Comparison of ENCODE assay signal across 12 mouse cellular contexts in genomic region chr11:111893861-111894260, GRCm38 (mm10).
DNase-seq lines count a peak whose midpoint lies in the region; ATAC-seq lines count a peak whose summit lies in the region.
"Had no signal": no experiment of that assay in that cellular context is flagged by ENCODE, and none has a peak within 500 bp of the region (broad histone marks: within the 10 kb centered on the region; RNA-seq: fewer than 3 reads in every experiment).

No protein-coding gene starts in this region.

- 7% methylated on average over 8 of the region's 8 CpGs for WGBS in forebrain, embryonic 13.5 days
- WGBS in midbrain, embryonic 15.5 days, result 5% methylated on average over 8 of the region's 8 CpGs

- DNase-seq in embryo, embryonic 10.5 days (ENCODE audit: low spot score), result peak; percentile 78
- peak; percentile 3 to 19 for DNase-seq in layer of hippocampus, adult 8-10 months (ENCODE audit: low spot score in 2 of 2)
- no peak for DNase-seq in liver
- DNase-seq in cerebellum, adult 9-10 months, result no peak
- DNase-seq in kidney, adult 8-10 months, result no peak
- DNase-seq: adrenal gland, postnatal 14 days; lung, postnatal 36 days had no signal

- H3K36me3 ChIP-seq in forebrain, embryonic 13.5 days (ENCODE audit: poor library complexity, severe bottlenecking), result no peaks in the 10 kb centered on the region
- no peaks in the 10 kb centered on the region for H3K36me3 ChIP-seq in midbrain, embryonic 15.5 days (replicated peaks)
- H3K36me3 ChIP-seq: embryonic facial prominence, embryonic 15.5 days; heart, embryonic 12.5 days had no signal

- no peak overlapping the region for H3K4me3 ChIP-seq in forebrain, embryonic 13.5 days
- H3K4me3 ChIP-seq in midbrain, embryonic 15.5 days, result no peak overlapping the region
- H3K4me3 ChIP-seq: embryonic facial prominence, embryonic 15.5 days; heart, embryonic 12.5 days had no signal

- peaks cover 25% of the 10 kb centered on the region for H3K4me1 ChIP-seq in forebrain, embryonic 13.5 days
- H3K4me1 ChIP-seq in midbrain, embryonic 15.5 days, result peaks cover 13% of the 10 kb centered on the region

- no peaks in the 10 kb centered on the region for H3K9me3 ChIP-seq in forebrain, embryonic 13.5 days (replicated peaks)
- no peaks in the 10 kb centered on the region for H3K9me3 ChIP-seq in midbrain, embryonic 15.5 days
- H3K9me3 ChIP-seq: embryonic facial prominence, embryonic 15.5 days; heart, embryonic 12.5 days had no signal

- H3K4me2 ChIP-seq in forebrain, embryonic 13.5 days, result peak overlapping the region; percentile 41
- H3K4me2 ChIP-seq in midbrain, embryonic 15.5 days, result peak overlapping the region; percentile 24; the same call in 1 of the 2 replicates
- H3K4me2 ChIP-seq: embryonic facial prominence, embryonic 15.5 days; heart, embryonic 12.5 days had no signal

- peak; percentile 70 for ATAC-seq in forebrain, embryonic 13.5 days
- 0 out of 2 replicates have a peak, but pooled peaks have one; percentile 42 for ATAC-seq in midbrain, embryonic 15.5 days (replicated peaks)
- ATAC-seq in erythroid progenitor cell, adult 5-6 weeks (replicated peaks; ENCODE audit: low FRiP score, poor library complexity, severe bottlenecking), result no peak

- H3K27me3 ChIP-seq in forebrain, embryonic 13.5 days, result no peaks in the 10 kb centered on the region
- peaks cover 17% of the 10 kb centered on the region; the same call in 1 of the 2 replicates for H3K27me3 ChIP-seq in midbrain, embryonic 15.5 days (replicated peaks)
- H3K27me3 ChIP-seq: embryonic facial prominence, embryonic 15.5 days; heart, embryonic 12.5 days had no signal

- H3K27ac ChIP-seq in forebrain, embryonic 13.5 days, result 0 out of 2 replicates have a peak overlapping the region, but pooled peaks have one; percentile 26
- H3K27ac ChIP-seq in midbrain, embryonic 15.5 days, result no peak overlapping the region
- H3K27ac ChIP-seq: embryonic facial prominence, embryonic 15.5 days had no signal

- no peak overlapping the region for H3K9ac ChIP-seq in forebrain, embryonic 13.5 days
- H3K9ac ChIP-seq in midbrain, embryonic 15.5 days, result no peak overlapping the region
- H3K9ac ChIP-seq: embryonic facial prominence, embryonic 15.5 days; heart, embryonic 12.5 days had no signal

Comparison
In these comparisons a context has a peak if more than half of its experiments do, and no peak if none do; other contexts are left out.
1. DNase-seq: peak in embryo, embryonic 10.5 days (single experiment) and layer of hippocampus, adult 8-10 months (2 of 2); none in liver (single experiment), cerebellum, adult 9-10 months (single experiment) and kidney, adult 8-10 months (0 of 2).